Mouse (Mus musculus) stomach, embryonic 15.5 days (tissue): ENCODE data around the gene Six1. TPM values are rescaled to one million over a fixed set of nuclear protein-coding genes. Genes with fewer than 3 reads are reported as not detected.
"Not testable (repeated sequence)": the region's sequence is repeated elsewhere in the genome, so short reads cannot be mapped to it uniquely, and the experiment has no call there.

ENCODE experiments used
- ATAC-seq: fragments of 200-750 bp; cut with Nextera tagmentation; 2 replicates; pipeline ENCODE4 v1.8.0; 2017; ENCODE audit warnings: low read depth, moderate number of reproducible peaks, moderate TSS enrichment; ENCODE audit not compliant: insufficient read depth, low FRiP score
- H3K27ac ChIP-seq: fragments of 300-500 bp; sonication (generic); 2 replicates; pipeline ENCODE4 v1.5.1; 2015; ENCODE audit warnings: mild to moderate bottlenecking, inconsistent platforms
- H3K27me3 ChIP-seq: fragments of 300-500 bp; sonication (generic); replicated peaks from 2 replicates; pipeline ENCODE4 v1.6.1; 2015; ENCODE audit warnings: inconsistent platforms
- H3K36me3 ChIP-seq: fragments of 300-500 bp; sonication (generic); 2 replicates; pipeline ENCODE4 v1.6.1; 2015; ENCODE audit warnings: inconsistent platforms
- H3K4me1 ChIP-seq: fragments of 300-500 bp; sonication (generic); 2 replicates; pipeline ENCODE4 v1.6.1; 2015; ENCODE audit warnings: inconsistent platforms
- H3K4me2 ChIP-seq: fragments of 300-500 bp; sonication (generic); 2 replicates; pipeline ENCODE4 v1.6.1; 2015; ENCODE audit warnings: mild to moderate bottlenecking, inconsistent platforms
- H3K4me3 ChIP-seq: fragments of 300-500 bp; sonication (generic); replicated peaks from 2 replicates; pipeline ENCODE4 v1.5.1; 2015; ENCODE audit warnings: inconsistent platforms
- H3K9ac ChIP-seq: fragments of 300-500 bp; sonication (generic); 2 replicates; pipeline ENCODE4 v1.6.1; 2015; ENCODE audit warnings: inconsistent platforms
- H3K9me3 ChIP-seq: fragments of 300-500 bp; sonication (generic); 2 replicates; pipeline ENCODE4 v1.6.1; 2016; ENCODE audit warnings: inconsistent platforms
- WGBS: fragments of 180-500 bp; shearing (Covaris S2); methylation state at CpG from one replicate; pipeline ENCODE4 v1.1.7; 2015; 5-methylcytosine and 5-hydroxymethylcytosine counted together
- polyA plus RNA-seq: library from polyadenylated mRNA; unstranded; fragments of >200 nt; fragmentation: Nextera tagmentation; extraction: Ambion mirVana; gene quantifications from 2 replicates; pipeline ENCODE4 v1.2.1, GENCODE M21; 2015

Gene Six1
- polyA plus RNA-seq, 1 experiment from 2014 or later, result 0.08 TPM

- Histone ChIP-seq H3K9me3 (no peaks in the 10 kb centered on the region), H3K36me3 (no peaks in the 10 kb centered on the region), H3K4me3 (no peak overlapping the region), H3K9ac (no peak overlapping the region), H3K27me3 (no peaks in the 10 kb centered on the region), H3K4me2 (no peak overlapping the region), H3K27ac (no peak overlapping the region), H3K4me1 (no peaks in the 10 kb centered on the region)
- ATAC-seq, result no peak
- 66% methylated on average over 4 of the region's 4 CpGs for WGBS
Observed at GRCm38 (mm10) chr12:73018838-73019237, 34.8 kb downstream of the Six1 start.

GRCm38 (mm10) chr12:73016171-73016570 is 37.5 kb downstream of the Six1 start:
- ATAC-seq, result no peak
- WGBS, result 86% methylated on average over 4 of the region's 4 CpGs
- Histone ChIP-seq H3K27ac (no peak overlapping the region), H3K4me1 (0 out of 2 replicates have a peak, but pooled peaks cover 3% of the 10 kb centered on the region), H3K9ac (no peak overlapping the region), H3K36me3 (no peaks in the 10 kb centered on the region), H3K27me3 (no peaks in the 10 kb centered on the region), H3K4me2 (no peak overlapping the region), H3K4me3 (no peak overlapping the region), H3K9me3 (no peaks in the 10 kb centered on the region)

- no peak overlapping the region for H3K9ac ChIP-seq
- no peak overlapping the region for H3K4me3 ChIP-seq
- 0 out of 2 replicates have a peak, but pooled peaks cover 3% of the 10 kb centered on the region for H3K4me1 ChIP-seq
- no peaks in the 10 kb centered on the region for H3K36me3 ChIP-seq
- no peak for ATAC-seq
- 60% methylated on average over 4 of the region's 4 CpGs for WGBS
- H3K9me3 ChIP-seq, result no peaks in the 10 kb centered on the region
- no peak overlapping the region for H3K27ac ChIP-seq
- no peak overlapping the region for H3K4me2 ChIP-seq
- H3K27me3 ChIP-seq, result no peaks in the 10 kb centered on the region
Observed at GRCm38 (mm10) chr12:73014311-73014710, 39.4 kb downstream of the Six1 start.

- no peak overlapping the region for H3K27ac ChIP-seq
- no peak overlapping the region for H3K4me2 ChIP-seq
- no peak for ATAC-seq
- 0 out of 2 replicates have a peak, but pooled peaks cover 3% of the 10 kb centered on the region for H3K4me1 ChIP-seq
- H3K27me3 ChIP-seq, result no peaks in the 10 kb centered on the region
- no peak overlapping the region for H3K4me3 ChIP-seq
- H3K9me3 ChIP-seq, result no peaks in the 10 kb centered on the region
- WGBS, result 57% methylated on average over 5 of the region's 5 CpGs
- no peak overlapping the region for H3K9ac ChIP-seq
- H3K36me3 ChIP-seq, result no peaks in the 10 kb centered on the region
Observed at GRCm38 (mm10) chr12:73012824-73013223, 40.9 kb downstream of the Six1 start.

GRCm38 (mm10) chr12:73012136-73012785 is 41.4 kb downstream of the Six1 start:
- H3K4me3 ChIP-seq, result no peak overlapping the region
- no peak overlapping the region for H3K9ac ChIP-seq
- no peak overlapping the region for H3K27ac ChIP-seq
- H3K9me3 ChIP-seq, result no peaks in the 10 kb centered on the region
- 23% methylated on average over 10 of the region's 10 CpGs for WGBS
- H3K4me2 ChIP-seq, result no peak overlapping the region
- H3K4me1 ChIP-seq, result 0 out of 2 replicates have a peak, but pooled peaks cover 3% of the 10 kb centered on the region
- ATAC-seq, result no peak
- H3K27me3 ChIP-seq, result no peaks in the 10 kb centered on the region
- no peaks in the 10 kb centered on the region for H3K36me3 ChIP-seq

GRCm38 (mm10) chr12:73002903-73003302 is 50.8 kb downstream of the Six1 start:
- not testable (repeated sequence) for H3K36me3 ChIP-seq, H3K9ac ChIP-seq, H3K4me2 ChIP-seq, H3K4me3 ChIP-seq, H3K27me3 ChIP-seq, H3K9me3 ChIP-seq, H3K27ac ChIP-seq, H3K4me1 ChIP-seq, ATAC-seq
- 29% methylated on average over 9 of the region's 9 CpGs for WGBS

- H3K27me3 ChIP-seq, H3K4me2 ChIP-seq, H3K9ac ChIP-seq, H3K36me3 ChIP-seq, ATAC-seq, H3K4me1 ChIP-seq, H3K9me3 ChIP-seq, H3K27ac ChIP-seq, H3K4me3 ChIP-seq: not testable (repeated sequence)
- WGBS, result 33% methylated on average over 17 of the region's 17 CpGs
Observed at GRCm38 (mm10) chr12:73002281-73002680, 51.4 kb downstream of the Six1 start.

GRCm38 (mm10) chr12:72998105-72999001 is 55.3 kb downstream of the Six1 start:
- WGBS, result 80% methylated on average over 4 of the region's 4 CpGs

GRCm38 (mm10) chr12:72996646-72997045 is 57.0 kb downstream of the Six1 start:
- no peak overlapping the region for H3K9ac ChIP-seq
- no peak overlapping the region for H3K4me2 ChIP-seq
- 95% methylated on average over 3 of the region's 3 CpGs for WGBS
- no peak overlapping the region for H3K4me3 ChIP-seq
- H3K27ac ChIP-seq, result no peak overlapping the region
- H3K36me3 ChIP-seq, result no peaks in the 10 kb centered on the region
- ATAC-seq, result no peak
- H3K27me3 ChIP-seq, result no peaks in the 10 kb centered on the region
- H3K9me3 ChIP-seq, result no peaks in the 10 kb centered on the region
- H3K4me1 ChIP-seq, result no peaks in the 10 kb centered on the region

More at GRCm38 (mm10) chr12:72998105-72999001, 55.3 kb downstream of the Six1 start:
- H3K27me3 ChIP-seq, result no peaks in the 10 kb centered on the region
- ATAC-seq, result no peak
- H3K4me2 ChIP-seq, result no peak overlapping the region
- H3K9ac ChIP-seq, result no peak overlapping the region
- H3K9me3 ChIP-seq, result no peaks in the 10 kb centered on the region
- no peaks in the 10 kb centered on the region for H3K4me1 ChIP-seq
- no peak overlapping the region for H3K27ac ChIP-seq
- H3K36me3 ChIP-seq, result no peaks in the 10 kb centered on the region
- no peak overlapping the region for H3K4me3 ChIP-seq

Other genes with a start within 250 kb of the Six1 start
- not detected in 2 replicates for gene Six6, start 114.0 kb downstream of the Six1 start, polyA plus RNA-seq
- gene 4930447C04Rik, start 113.1 kb downstream of the Six1 start, polyA plus RNA-seq, result 1.6 and 2.6 TPM in 2 replicates
- 0.74 and 0.90 TPM in 2 replicates for gene Six4, start 59.6 kb upstream of the Six1 start, polyA plus RNA-seq
- 24.2 and 26.7 TPM in 2 replicates for gene Mnat1, start 69.8 kb upstream of the Six1 start, polyA plus RNA-seq
- 15.4 and 17.6 TPM in 2 replicates for gene Trmt5, start 232.8 kb upstream of the Six1 start, polyA plus RNA-seq
- 7.3 and 8.4 TPM in 2 replicates for gene Slc38a6, start 232.9 kb upstream of the Six1 start, polyA plus RNA-seq